Mouse (Mus musculus): ENCODE results near the gene Samd4b. TPM values are rescaled to one million over a fixed set of nuclear protein-coding genes. Genes with fewer than 3 reads are reported as not detected.
A peak's percentile ranks its signal among the peaks of the same experiment; 100 is the strongest.

Samd4b gene
- total and polyA plus RNA-seq, 3 experiments = 6.4 to 45.9 TPM; not detected in 1

- H3K79me2 ChIP-seq (ENCODE audit: control insufficient read depth, insufficient read depth, low read length, poor library complexity) = no peaks in the 10 kb centered on the region
- no peak overlapping the region for H3K4me3 ChIP-seq (ENCODE audit: control insufficient read depth in 1 of 2, insufficient read depth in 1 of 2, low read depth in 2 of 2, low read length in 2 of 2)
- DNase-seq (ENCODE audit: low read depth, low spot score) = no peak
- 0 out of 4 replicates have a peak, but pooled peaks cover 0 to 3% of the 10 kb centered on the region in 2 experiments for H3K4me1 ChIP-seq (ENCODE audit: control insufficient read depth in 1 of 2, insufficient read depth in 2 of 2, low read length in 2 of 2)
- H3K36me3 ChIP-seq (ENCODE audit: control insufficient read depth in 1 of 2, insufficient read depth in 2 of 2, low read length in 2 of 2) = no peaks in the 10 kb centered on the region
- no peak overlapping the region for H3K27ac ChIP-seq (ENCODE audit: control insufficient read depth, low read depth, low read length)
- peaks cover 0 to 2% of the 10 kb centered on the region in 2 experiments; a peak in 1 of 4 replicates for H3K27me3 ChIP-seq (ENCODE audit: control insufficient read depth in 1 of 2, insufficient read depth in 2 of 2, low read length in 2 of 2)
- H3K9me3 ChIP-seq (replicated peaks; ENCODE audit: insufficient read depth, low read length) = no peaks in the 10 kb centered on the region
- H3K9ac ChIP-seq (ENCODE audit: control insufficient read depth, low read depth, low read length, poor library complexity, severe bottlenecking) = no peak overlapping the region
- TF ChIP-seq ZNF384 (IDR thresholded peaks at IDR 0.05; ENCODE audit: low read depth, low read length) (no peak), HCFC1 (IDR thresholded peaks at IDR 0.05; ENCODE audit: low read depth, low read length) (no peak), GATA1 (IDR thresholded peaks at IDR 0.05; ENCODE audit: low read depth, low read length) (no peak), TCF12 (IDR thresholded peaks at IDR 0.05; ENCODE audit: low read depth, low read length) (no peak), RAD21 (IDR thresholded peaks at IDR 0.05; ENCODE audit: low read depth, low read length) (no peak)
These were observed 51.3 kb downstream of the Samd4b start for GRCm38 (mm10) chr7:28546649-28547048.

GRCm38 (mm10) chr7:28545891-28546210, 52.1 kb downstream of the Samd4b start:
- Histone ChIP-seq H3K27me3 (ENCODE audit: control insufficient read depth in 1 of 2, insufficient read depth in 2 of 2, low read length in 2 of 2) (no peaks in the 10 kb centered on the region; a peak in 1 of 4 replicates), H3K9me3 (replicated peaks; ENCODE audit: insufficient read depth, low read length) (no peaks in the 10 kb centered on the region), H3K27ac (ENCODE audit: control insufficient read depth, low read depth, low read length) (no peak overlapping the region), H3K9ac (ENCODE audit: control insufficient read depth, low read depth, low read length, poor library complexity, severe bottlenecking) (no peak overlapping the region), H3K36me3 (ENCODE audit: control insufficient read depth in 1 of 2, insufficient read depth in 2 of 2, low read length in 2 of 2) (no peaks in the 10 kb centered on the region), H3K79me2 (ENCODE audit: control insufficient read depth, insufficient read depth, low read length, poor library complexity) (no peaks in the 10 kb centered on the region), H3K4me3 (ENCODE audit: control insufficient read depth in 1 of 2, insufficient read depth in 1 of 2, low read depth in 2 of 2, low read length in 2 of 2) (no peak overlapping the region), H3K4me1 (ENCODE audit: control insufficient read depth in 1 of 2, insufficient read depth in 2 of 2, low read length in 2 of 2) (0 out of 4 replicates have a peak, but pooled peaks cover 0 to 3% of the 10 kb centered on the region in 2 experiments)
- DNase-seq (ENCODE audit: low read depth, low spot score) = no peak
- no peak for TF ChIP-seq KAT2A (conservative IDR thresholded peaks at IDR 0.05; ENCODE audit: low read depth, low read length)

- TF ChIP-seq NRF1 (IDR thresholded peaks at IDR 0.05; ENCODE audit: insufficient read depth, low read depth, low read length, poor library complexity, severe bottlenecking) = no peak
- peak; percentile 52 for TF ChIP-seq ZNF384 (IDR thresholded peaks at IDR 0.05; ENCODE audit: low read depth, low read length)
- no peaks in the 10 kb centered on the region for H3K79me2 ChIP-seq (ENCODE audit: control insufficient read depth, insufficient read depth, low read length, poor library complexity)
- no peak overlapping the region for H3K4me3 ChIP-seq (ENCODE audit: control insufficient read depth in 1 of 2, insufficient read depth in 1 of 2, low read depth in 2 of 2, low read length in 2 of 2)
- no peak overlapping the region for H3K27ac ChIP-seq (ENCODE audit: control insufficient read depth, low read depth, low read length)
- 0 out of 4 replicates have a peak, but pooled peaks cover 0 to 3% of the 10 kb centered on the region in 2 experiments for H3K4me1 ChIP-seq (ENCODE audit: control insufficient read depth in 1 of 2, insufficient read depth in 2 of 2, low read length in 2 of 2)
- H3K9ac ChIP-seq (ENCODE audit: control insufficient read depth, low read depth, low read length, poor library complexity, severe bottlenecking) = no peak overlapping the region
- H3K36me3 ChIP-seq (ENCODE audit: control insufficient read depth in 1 of 2, insufficient read depth in 2 of 2, low read length in 2 of 2) = no peaks in the 10 kb centered on the region
- H3K27me3 ChIP-seq (ENCODE audit: control insufficient read depth in 1 of 2, insufficient read depth in 2 of 2, low read length in 2 of 2) = no peaks in the 10 kb centered on the region; a peak in 1 of 4 replicates
- no peaks in the 10 kb centered on the region for H3K9me3 ChIP-seq (replicated peaks; ENCODE audit: insufficient read depth, low read length)
- no peak for DNase-seq (ENCODE audit: low read depth, low spot score)
These were observed 52.7 kb downstream of the Samd4b start for GRCm38 (mm10) chr7:28545048-28545890.

All from MEL (cell line).